Mouse (Mus musculus) ZHBTc4 (cell line): Measurements from ENCODE around the gene Fbxl22.
A peak's percentile ranks its signal among the peaks of the same experiment; 100 is the strongest.

Source experiments
- DNase-seq: peaks from one replicate; pipeline ENCODE4 v3.0.0-alpha.2; 2011; ENCODE audit warnings: low read depth, low spot score

The Fbxl22 gene

DNA sequence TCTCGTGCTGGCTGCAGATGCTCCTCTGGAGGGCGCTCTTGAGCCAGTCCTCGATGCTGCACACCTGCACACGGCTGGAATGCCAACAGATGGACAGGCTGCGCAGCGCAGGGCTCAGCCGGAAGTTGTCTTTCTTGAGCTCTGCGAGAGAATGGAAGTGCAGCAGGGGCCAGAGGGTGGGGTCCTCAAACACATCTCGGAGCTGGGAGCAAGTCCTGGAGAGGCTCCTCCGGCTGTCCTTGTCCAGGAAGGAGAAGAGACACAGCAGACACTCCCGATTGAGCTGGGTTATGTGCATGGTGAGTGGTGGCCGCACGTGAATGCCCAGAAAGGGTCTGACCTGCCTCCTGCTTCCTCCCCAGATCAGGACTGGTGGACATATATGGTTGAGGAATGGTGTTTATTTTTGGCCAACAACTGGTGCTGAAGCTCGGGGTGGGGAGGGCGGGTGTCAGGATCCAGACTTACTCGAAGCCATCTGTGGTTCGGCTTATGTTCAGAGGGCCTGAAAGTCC, at the start of gene Fbxl22:
TSS of gene Fbxl22 (minus strand) at position 338 of the 515 bp plus-strand sequence.
- DNase-seq: peak; percentile 93

- no peak for DNase-seq
Observed at GRCm38 (mm10) chr9:66562215-66562614, 47.8 kb upstream of the Fbxl22 start.

- DNase-seq: no peak
Observed at GRCm38 (mm10) chr9:66561496-66561895, 47.1 kb upstream of the Fbxl22 start.

DNA sequence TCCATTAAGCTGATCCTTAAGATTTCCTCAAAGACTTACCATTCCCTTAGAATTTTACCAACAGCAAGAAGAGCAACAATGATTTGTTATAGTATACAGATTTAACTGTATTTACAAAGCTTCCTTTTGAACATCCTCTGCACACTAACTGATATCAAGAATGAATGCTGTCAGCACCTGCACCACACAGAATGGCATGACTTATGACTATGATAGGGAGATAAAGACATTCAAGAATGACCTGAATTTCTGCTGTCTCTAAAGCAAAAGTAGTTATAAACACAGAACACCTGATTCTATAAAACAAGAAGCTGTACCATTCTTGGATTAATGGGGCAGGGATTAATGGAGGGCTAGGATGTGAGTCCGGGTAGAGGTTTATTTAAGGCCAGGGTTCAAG, 46.3 kb upstream of the Fbxl22 start:
- no peak for DNase-seq

DNA sequence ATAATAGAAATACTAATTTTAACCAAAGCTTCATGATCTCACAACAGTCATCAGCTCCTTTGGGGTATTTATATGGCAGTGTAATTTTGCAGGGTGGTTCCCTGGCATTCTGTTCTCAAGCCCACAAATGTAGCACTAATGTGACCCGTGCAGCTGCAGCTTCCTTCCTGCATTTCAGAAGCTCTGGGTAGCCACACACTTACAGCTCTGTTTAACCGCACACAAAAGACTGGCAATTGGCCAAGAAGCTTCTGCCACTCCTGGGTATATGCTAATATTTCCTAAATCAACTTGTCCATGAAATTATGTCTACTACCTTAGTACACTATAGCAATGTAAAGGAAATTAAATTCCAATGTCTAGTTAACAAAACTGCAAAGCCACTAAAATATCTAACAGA, 45.9 kb upstream of the Fbxl22 start:
- DNase-seq: no peak

DNA sequence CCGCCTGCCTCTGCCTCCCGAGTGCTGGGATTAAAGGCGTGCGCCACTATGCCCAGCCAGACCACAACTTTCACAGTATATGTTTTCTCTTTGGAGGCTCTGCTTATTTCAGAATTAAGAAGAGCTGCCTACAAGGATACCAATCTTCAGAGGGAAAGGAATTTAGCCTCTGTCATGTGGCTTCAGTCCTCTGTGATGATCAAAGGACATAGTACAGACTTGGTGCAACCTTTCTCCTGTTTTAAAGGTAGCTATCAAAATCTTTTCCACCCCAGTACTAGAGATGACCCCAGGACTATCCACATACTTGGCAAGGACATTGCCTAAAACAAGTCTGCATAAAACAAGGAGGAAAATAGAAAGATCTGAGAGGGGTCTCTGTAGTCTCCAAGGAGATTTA, 44.6 kb upstream of the Fbxl22 start:
- no peak for DNase-seq

GRCm38 (mm10) chr9:66542785-66543184, 28.4 kb upstream of the Fbxl22 start:
- no peak for DNase-seq

- DNase-seq: no peak
Observed at GRCm38 (mm10) chr9:66521595-66521994, 7.2 kb upstream of the Fbxl22 start.

GRCm38 (mm10) chr9:66520299-66520698, 5.9 kb upstream of the Fbxl22 start:
- DNase-seq: no peak

DNA sequence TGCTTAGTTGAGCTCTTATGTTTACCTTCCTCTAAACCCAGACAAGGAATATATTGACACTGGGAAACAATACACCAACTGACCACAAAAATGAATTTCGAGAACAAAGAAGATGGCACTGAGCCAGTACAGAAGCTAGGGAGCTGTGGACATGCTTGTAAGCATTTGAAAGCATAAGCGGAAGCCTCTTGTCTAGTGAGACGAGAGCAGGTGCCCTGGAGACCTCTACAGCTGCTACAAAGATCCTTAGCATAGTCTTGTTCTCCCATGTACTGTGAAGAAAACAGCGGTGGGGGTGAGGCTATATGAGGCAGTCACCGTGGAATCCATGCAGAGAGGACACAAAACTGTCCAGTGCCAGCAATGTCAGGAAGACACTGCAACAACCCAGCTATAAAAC, 4.5 kb upstream of the Fbxl22 start:
- no peak for DNase-seq

DNA sequence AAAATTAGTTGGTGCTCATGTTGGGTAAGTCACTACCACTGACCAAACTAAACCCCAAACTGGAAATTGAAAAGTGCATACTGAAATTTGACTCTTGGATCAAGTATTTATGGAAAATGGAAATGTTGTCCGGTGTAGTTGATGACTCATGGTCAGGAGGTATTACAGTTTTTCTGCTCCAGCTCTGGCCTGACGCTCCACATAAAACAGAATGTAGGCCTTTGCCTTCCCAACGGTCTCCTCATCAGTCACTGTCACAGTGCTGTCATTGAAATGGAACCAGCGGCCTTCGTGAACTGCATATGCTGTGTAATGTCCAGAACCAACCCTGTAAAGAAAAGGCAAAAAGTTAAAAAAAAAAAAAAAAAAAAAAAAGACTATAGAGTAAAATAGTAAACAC, 3.9 kb upstream of the Fbxl22 start:
- no peak for DNase-seq

DNA sequence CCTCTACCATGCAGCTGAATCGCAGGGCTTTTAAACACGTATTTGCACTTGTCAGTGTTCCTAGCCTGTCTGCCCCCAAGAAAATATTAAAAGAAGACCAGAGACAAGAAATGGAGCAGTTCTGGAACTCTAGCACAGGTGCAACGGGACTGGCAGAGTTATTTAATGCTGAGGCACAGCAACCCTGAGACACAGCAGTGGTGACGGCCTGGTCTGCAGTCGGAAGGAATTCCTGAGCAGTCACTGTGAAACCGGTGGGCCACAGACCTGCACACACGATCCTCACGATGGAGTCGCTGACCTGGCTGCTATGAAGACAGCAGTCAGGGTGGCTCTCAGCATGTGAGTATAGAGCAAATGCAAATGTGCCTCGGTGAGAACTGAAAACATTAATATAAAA, 3.4 kb upstream of the Fbxl22 start:
- DNase-seq: no peak

DNA sequence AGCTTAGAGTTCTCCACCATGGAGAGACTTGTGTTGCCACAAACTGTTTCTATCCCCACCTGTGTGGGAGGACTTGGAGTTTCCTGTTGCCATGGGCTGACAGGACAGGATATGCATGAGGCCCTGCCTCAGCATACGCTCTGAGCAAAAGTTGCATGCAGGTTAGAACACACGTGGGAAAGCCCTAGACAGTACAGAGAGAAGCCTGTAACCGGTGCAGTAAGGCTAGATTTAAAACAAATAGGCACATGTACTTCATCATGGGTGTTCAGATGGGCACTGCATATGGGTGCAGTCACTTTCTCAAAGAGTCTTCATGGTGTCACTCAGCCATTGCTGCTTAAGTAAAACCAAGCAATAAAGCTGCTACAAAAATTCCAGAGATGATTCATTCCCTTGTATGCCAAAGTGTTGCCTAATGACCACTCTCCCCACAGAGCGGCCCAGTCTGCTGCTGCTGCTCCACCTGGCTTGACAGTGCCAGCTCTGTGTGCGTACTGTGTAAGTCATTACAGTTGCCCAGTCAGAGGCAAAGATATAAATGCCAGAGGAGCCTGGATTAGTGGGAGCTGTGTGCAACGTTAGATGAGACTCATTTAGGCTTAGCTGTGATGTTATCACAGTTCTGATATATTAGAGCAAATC, 2.0 kb upstream of the Fbxl22 start:
- DNase-seq: no peak

DNA sequence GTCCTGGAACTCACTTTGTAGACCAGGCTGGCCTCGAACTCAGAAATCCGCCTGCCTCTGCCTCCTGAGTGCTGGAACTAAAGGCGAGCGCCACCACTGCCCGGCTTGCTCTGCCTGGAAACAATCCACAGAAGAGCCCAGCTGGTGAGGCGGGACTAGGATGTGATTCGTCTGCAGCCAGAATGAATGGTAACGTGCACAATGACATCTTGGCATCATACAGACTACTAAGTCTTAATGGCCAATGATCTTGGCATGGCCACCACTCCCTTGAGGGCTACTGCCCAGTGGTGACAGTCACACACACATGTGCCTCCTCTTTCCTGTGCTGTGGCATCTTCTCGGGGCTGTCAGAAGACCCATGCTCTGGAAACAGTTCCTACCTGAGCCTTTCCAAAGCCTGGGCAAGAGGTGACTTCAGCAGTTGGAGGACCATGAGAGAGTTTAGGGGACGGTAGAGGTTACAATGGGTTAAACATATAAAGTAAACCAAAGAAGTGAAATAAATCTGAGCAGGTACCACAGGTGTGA, 1.4 kb upstream of the Fbxl22 start:
- no peak for DNase-seq

DNA sequence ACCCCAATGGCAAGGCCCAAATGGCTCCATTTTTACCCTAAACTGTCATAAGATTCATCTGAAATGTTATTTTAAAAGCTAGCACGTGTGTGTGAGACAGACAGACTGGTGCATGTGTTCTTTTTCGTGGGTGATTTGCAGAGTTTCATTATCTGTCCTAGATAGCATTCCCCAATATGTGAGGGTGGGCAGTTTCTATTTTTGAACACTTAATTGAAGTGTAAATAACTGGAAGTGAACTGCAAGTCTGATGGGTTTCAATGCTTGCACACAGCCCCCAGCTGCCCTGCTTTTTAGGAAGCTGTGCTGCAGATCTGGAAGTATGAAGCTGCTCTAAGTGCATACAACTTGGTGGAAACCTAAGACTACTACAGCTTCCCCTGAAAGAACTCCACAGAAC, 722 bp upstream of the Fbxl22 start:
- DNase-seq: no peak

- DNase-seq: no peak
Observed at GRCm38 (mm10) chr9:66513661-66514255, 635 bp downstream of the Fbxl22 start.

DNA sequence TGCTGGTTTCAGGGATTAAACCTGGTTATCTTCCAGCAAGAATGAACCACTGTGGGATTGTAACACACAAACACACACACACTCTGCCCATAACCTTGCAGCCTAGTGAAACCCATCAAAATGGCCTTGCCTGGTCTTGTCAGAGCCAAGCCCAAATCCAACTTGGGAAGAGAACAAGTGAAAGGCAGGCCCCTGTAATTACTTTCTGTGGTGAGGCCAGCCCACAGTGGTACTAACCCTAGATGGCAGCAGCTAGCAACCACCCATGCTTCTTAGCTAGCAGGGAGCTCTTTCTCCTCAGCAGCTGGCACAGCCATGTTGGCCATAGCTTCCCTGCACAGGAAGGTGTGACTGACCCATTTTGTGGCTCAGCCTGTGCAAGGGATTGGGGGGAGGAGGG, 1.2 kb downstream of the Fbxl22 start:
- no peak for DNase-seq

DNA sequence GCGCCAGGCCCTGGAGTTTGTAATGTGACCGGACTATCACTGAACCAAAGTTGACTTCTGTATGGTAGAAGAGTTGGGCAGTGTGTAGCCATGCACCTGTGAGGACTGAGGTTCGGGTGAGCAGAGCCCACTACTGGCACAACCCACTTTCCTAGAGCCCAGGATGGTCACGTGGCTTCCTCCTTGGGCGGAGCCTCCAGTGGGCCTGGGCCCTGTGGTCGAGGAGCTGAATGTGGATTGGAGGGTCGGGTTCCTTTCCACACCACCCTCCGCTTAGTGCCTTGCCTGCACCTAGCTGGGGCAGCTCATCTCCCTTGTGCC, 2.1 kb downstream of the Fbxl22 start:
- DNase-seq: peak; percentile 94

GRCm38 (mm10) chr9:66511580-66512350, 2.6 kb downstream of the Fbxl22 start:
- peak; percentile 98 for DNase-seq

GRCm38 (mm10) chr9:66510944-66511343, 3.4 kb downstream of the Fbxl22 start:
- DNase-seq: peak; percentile 27

- DNase-seq: no peak
Observed at GRCm38 (mm10) chr9:66510351-66510841, 4.0 kb downstream of the Fbxl22 start.

GRCm38 (mm10) chr9:66508890-66509399, 5.4 kb downstream of the Fbxl22 start:
- DNase-seq: no peak
